Mouse (Mus musculus) gastrocnemius, adult 8-10 months (tissue): ENCODE measurements around the gene Mtmr3. TPM values are rescaled to one million over a fixed set of nuclear protein-coding genes. Genes with fewer than 3 reads are reported as not detected.
"Not testable (repeated sequence)": the region's sequence is repeated elsewhere in the genome, so short reads cannot be mapped to it uniquely, and the experiment has no call there.

Source experiments
- DNase-seq, 2 experiments: peaks; one replicate each; pipeline ENCODE4 v3.0.0; 2022; ENCODE audit warnings: low spot score in 2 of 2
- total RNA-seq, 4 experiments: library from RNA; stranded (reverse); gene quantifications; 2 replicates each; pipeline ENCODE4 v1.2.4; 2022

Gene Mtmr3
- total RNA-seq, 4 experiments from 2014 or later: 45.9 to 59.7 (median 51.7) TPM

- DNase-seq: peak; percentile 62 to 66
Measured at GRCm38 (mm10) chr11:4602691-4603441, 8.2 kb upstream of the Mtmr3 start.

GRCm38 (mm10) chr11:4601890-4602289 is 7.2 kb upstream of the Mtmr3 start:
- no peak for DNase-seq

- DNase-seq: no peak
Measured at GRCm38 (mm10) chr11:4599916-4600315, 5.3 kb upstream of the Mtmr3 start.

- no peak for DNase-seq
Measured at GRCm38 (mm10) chr11:4598411-4598810, 3.7 kb upstream of the Mtmr3 start.

- DNase-seq: peak in 1 of 2 experiments; percentile 20
Measured at GRCm38 (mm10) chr11:4593849-4594607, 635 bp downstream of the Mtmr3 start.

GRCm38 (mm10) chr11:4593491-4593848 is 1.2 kb downstream of the Mtmr3 start:
- DNase-seq: no peak

- no peak for DNase-seq
Measured at GRCm38 (mm10) chr11:4591811-4592210, 2.9 kb downstream of the Mtmr3 start.

- peak; percentile 35 to 51 for DNase-seq
Measured at GRCm38 (mm10) chr11:4578682-4579081, 16.0 kb downstream of the Mtmr3 start.

GRCm38 (mm10) chr11:4577079-4577478 is 17.6 kb downstream of the Mtmr3 start:
- DNase-seq: no peak

GRCm38 (mm10) chr11:4576090-4576732 is 18.5 kb downstream of the Mtmr3 start:
- DNase-seq: not testable (repeated sequence)

- DNase-seq: peak; percentile 15 to 30
Measured at GRCm38 (mm10) chr11:4571491-4571901, 23.2 kb downstream of the Mtmr3 start.

GRCm38 (mm10) chr11:4566333-4566732 is 28.3 kb downstream of the Mtmr3 start:
- DNase-seq: no peak

- no peak for DNase-seq
Measured at GRCm38 (mm10) chr11:4565545-4565944, 29.1 kb downstream of the Mtmr3 start.

- DNase-seq: no peak
Measured at GRCm38 (mm10) chr11:4553274-4554063, 41.2 kb downstream of the Mtmr3 start.

- DNase-seq: no peak
Measured at GRCm38 (mm10) chr11:4547569-4547968, 47.1 kb downstream of the Mtmr3 start.

- DNase-seq: no peak
Measured at GRCm38 (mm10) chr11:4545976-4546375, 48.7 kb downstream of the Mtmr3 start.

GRCm38 (mm10) chr11:4545401-4545800 is 49.3 kb downstream of the Mtmr3 start:
- DNase-seq: no peak

GRCm38 (mm10) chr11:4544627-4544921 is 50.1 kb downstream of the Mtmr3 start:
- not testable (repeated sequence) for DNase-seq

- DNase-seq: no peak
Measured at GRCm38 (mm10) chr11:4543746-4544626, 50.7 kb downstream of the Mtmr3 start.

- DNase-seq: no peak
Measured at GRCm38 (mm10) chr11:4543040-4543551, 51.6 kb downstream of the Mtmr3 start.
